Mouse (Mus musculus) cortical plate, adult 2 months (tissue): ENCODE results near the gene Plpp7. TPM values are rescaled to one million over a fixed set of nuclear protein-coding genes. Genes with fewer than 3 reads are reported as not detected.

Source experiments
- H3K27ac ChIP-seq: fragments of 200-500 bp; 2 replicates; pipeline ENCODE4 v1.5.1; 2012; ENCODE audit warnings: low read length, control low read depth, inconsistent platforms; ENCODE audit not compliant: insufficient read depth
- H3K4me1 ChIP-seq: fragments of 200-500 bp; 2 replicates; pipeline ENCODE4 v1.6.1; 2011; ENCODE audit warnings: low read length; ENCODE audit not compliant: control insufficient read depth, insufficient read depth
- H3K4me3 ChIP-seq: fragments of 200-500 bp; 2 replicates; pipeline ENCODE4 v1.5.1; 2011; ENCODE audit warnings: mild to moderate bottlenecking, low read length, control low read depth; ENCODE audit not compliant: insufficient read depth
- CTCF ChIP-seq: fragments of 200-500 bp; IDR thresholded peaks from 2 replicates; pipeline ENCODE4 v1.5.1; 2011; ENCODE audit warnings: mild to moderate bottlenecking, control low read depth, low read length; ENCODE audit not compliant: insufficient read depth; ENCODE audit errors: extremely low read depth
- POLR2A ChIP-seq: fragments of 200-500 bp; IDR thresholded peaks from 2 replicates; pipeline ENCODE4 v1.6.1; 2011; ENCODE audit warnings: mild to moderate bottlenecking, low read length, control low read depth; ENCODE audit not compliant: insufficient read depth; ENCODE audit errors: extremely low read depth
- polyA plus RNA-seq: library from polyadenylated mRNA; depleted of rRNA; stranded (reverse); fragments of >200 nt; gene quantifications from 2 replicates; pipeline ENCODE4 v1.2.3, GENCODE M21; 2012

Gene Plpp7
- polyA plus RNA-seq, 1 experiment, result 34.5 TPM

DNA sequence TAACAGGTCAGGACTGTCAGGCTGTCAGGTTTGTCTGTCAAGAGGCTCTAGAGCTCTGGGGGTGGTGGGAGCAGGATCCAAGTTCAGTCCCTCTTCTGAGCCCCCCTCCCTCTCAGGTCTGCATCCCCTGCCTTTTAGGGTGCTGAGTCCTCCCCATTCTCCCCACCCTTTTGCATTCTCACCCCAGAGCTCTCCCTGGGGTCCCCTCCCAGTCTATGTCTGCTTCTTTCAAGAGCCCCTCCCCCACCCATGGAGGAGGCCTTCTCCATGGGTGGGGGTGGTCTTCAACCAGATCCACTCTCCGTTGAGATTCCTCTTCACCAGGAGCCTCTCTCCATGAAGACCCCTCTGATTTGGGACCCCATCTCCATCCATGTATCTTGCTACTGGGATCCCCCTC lies 54.8 kb downstream of the Plpp7 start:
- H3K4me1 ChIP-seq, result peaks cover 2% of the 10 kb centered on the region; the same call in 1 of the 2 replicates
- TF ChIP-seq POLR2A (no peak), CTCF (no peak)
- H3K4me3 ChIP-seq, result peak overlapping the region; percentile 89
- peak overlapping the region; percentile 51 for H3K27ac ChIP-seq

DNA sequence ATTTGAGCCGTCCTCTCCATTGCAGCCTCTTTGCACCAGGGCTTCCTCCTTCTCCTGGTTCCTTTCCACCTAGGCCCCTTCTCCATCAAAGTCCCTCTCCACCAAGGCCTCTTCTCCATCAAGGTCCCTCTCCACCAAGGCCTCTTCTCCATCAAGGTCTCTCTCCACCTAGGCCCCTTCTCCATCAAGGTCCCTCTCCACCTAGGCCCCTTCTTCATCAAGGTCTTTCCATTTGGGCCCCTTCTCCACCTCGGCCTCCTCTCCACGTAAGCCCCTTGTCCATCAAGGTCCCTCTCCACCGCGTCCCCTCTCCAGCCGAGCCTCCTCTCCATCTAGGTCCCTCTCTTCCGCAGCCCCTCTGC lies 55.2 kb downstream of the Plpp7 start:
- peak overlapping the region; percentile 51 for H3K27ac ChIP-seq
- peaks cover 4% of the 10 kb centered on the region; the same call in 1 of the 2 replicates for H3K4me1 ChIP-seq
- TF ChIP-seq POLR2A (no peak), CTCF (no peak)
- peak overlapping the region; percentile 89 for H3K4me3 ChIP-seq

- Histone ChIP-seq H3K4me1 (peaks cover 8% of the 10 kb centered on the region; the same call in 1 of the 2 replicates), H3K4me3 (peak within 1 kb of the TSS; percentile 89), H3K27ac (peak within 1 kb of the TSS; percentile 97)
- TF ChIP-seq CTCF, result no peak
- TF ChIP-seq POLR2A, result no peak
Observed at GRCm38 (mm10) chr2:32150924-32151659, 55.8 kb downstream of the Plpp7 start, which contains the start of gene Prrc2b. Prrc2b (plus strand) TSS chr2:32151082.

GRCm38 (mm10) chr2:32151660-32152366 lies 56.5 kb downstream of the Plpp7 start:
- peak overlapping the region; percentile 89 for H3K4me3 ChIP-seq
- H3K4me1 ChIP-seq, result peaks cover 14% of the 10 kb centered on the region
- peak overlapping the region; percentile 97 for H3K27ac ChIP-seq

DNA sequence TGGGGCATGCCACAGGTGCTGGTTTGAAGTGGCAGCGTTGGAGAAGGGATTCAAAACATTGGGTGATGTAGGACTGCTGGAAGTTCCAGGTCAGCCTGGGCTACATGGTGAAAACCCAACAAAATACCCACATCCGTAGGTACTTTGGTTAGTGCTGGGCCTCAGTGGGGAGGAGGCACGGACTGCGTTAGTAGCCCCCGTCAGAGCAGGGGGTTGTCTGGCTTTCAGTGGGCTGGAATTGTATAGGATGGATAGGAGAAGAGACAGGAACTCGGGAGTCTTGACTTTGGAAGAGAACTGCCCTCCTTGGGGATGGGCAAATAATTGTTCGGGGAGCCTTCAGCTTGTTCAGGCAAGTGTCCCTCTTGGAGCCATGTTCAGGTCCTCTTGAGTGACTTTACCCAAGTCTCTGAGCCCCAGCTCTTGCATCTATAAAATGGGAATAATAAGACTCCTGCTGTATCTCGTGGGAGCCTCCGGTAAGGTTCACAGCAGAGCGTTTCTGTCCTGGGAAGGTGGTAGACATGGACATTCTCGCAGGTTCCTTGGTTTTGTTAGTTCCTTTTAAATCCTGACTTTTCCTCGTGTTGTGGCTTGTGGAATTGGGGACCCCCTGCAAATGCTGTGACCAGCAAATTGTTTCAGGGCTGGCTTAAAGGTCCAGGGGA lies 57.2 kb downstream of the Plpp7 start:
- TF ChIP-seq CTCF (no peak), POLR2A (no peak)
- H3K27ac ChIP-seq, result 0 out of 2 replicates have a peak overlapping the region, but pooled peaks have one; percentile 18
- H3K4me1 ChIP-seq, result peaks cover 19% of the 10 kb centered on the region
- H3K4me3 ChIP-seq, result peak overlapping the region; percentile 89

More at GRCm38 (mm10) chr2:32151660-32152366, 56.5 kb downstream of the Plpp7 start:
- TF ChIP-seq CTCF (no peak), POLR2A (no peak; the same call in 1 of the 2 replicates)

DNA sequence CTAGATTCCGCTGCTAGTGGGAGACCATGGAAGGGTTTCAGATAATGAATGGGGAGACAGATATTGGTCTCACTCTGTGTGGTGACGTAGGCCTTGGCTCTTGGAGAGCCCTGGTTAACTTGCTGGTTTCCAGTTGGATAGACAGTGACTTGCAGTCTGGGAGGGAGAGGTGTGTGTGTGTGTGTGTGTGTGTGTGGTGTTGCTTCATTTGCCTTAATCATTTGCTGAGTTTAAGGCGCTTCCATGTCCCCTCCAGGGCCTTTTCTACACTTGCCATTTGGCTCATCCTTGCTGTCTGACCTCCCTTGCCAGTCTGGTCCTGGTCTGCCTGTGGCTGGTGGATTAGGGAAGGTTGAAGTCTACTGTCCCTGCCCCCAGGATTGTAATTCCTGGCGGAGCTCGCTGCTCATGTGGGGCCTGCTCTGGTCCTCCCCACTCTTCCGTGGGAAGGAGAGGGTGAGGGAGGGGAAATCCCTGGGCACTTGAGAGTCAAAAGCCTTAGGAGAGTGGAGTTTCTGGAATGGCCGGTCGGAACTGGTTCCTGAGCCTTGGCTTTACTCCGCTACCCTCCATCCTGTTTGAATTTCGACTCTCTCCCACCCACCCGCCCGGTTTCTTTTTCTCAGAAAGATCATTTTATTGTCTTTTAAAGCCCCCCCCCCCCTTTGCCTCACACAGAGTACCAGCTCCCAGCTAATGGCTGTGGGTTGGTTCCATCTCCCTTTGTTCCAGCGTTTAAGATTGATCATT lies 57.9 kb downstream of the Plpp7 start:
- H3K27ac ChIP-seq, result 0 out of 2 replicates have a peak overlapping the region, but pooled peaks have one; percentile 18
- peak overlapping the region; percentile 89 for H3K4me3 ChIP-seq
- peaks cover 19% of the 10 kb centered on the region for H3K4me1 ChIP-seq
- no peak for TF ChIP-seq CTCF
- no peak for TF ChIP-seq POLR2A

- TF ChIP-seq CTCF (no peak), POLR2A (no peak)
- H3K4me3 ChIP-seq, result peak overlapping the region; percentile 89; the same call in 1 of the 2 replicates
- no peak overlapping the region for H3K27ac ChIP-seq
- H3K4me1 ChIP-seq, result peaks cover 21% of the 10 kb centered on the region
Observed at GRCm38 (mm10) chr2:32153791-32154119, 58.4 kb downstream of the Plpp7 start.

DNA sequence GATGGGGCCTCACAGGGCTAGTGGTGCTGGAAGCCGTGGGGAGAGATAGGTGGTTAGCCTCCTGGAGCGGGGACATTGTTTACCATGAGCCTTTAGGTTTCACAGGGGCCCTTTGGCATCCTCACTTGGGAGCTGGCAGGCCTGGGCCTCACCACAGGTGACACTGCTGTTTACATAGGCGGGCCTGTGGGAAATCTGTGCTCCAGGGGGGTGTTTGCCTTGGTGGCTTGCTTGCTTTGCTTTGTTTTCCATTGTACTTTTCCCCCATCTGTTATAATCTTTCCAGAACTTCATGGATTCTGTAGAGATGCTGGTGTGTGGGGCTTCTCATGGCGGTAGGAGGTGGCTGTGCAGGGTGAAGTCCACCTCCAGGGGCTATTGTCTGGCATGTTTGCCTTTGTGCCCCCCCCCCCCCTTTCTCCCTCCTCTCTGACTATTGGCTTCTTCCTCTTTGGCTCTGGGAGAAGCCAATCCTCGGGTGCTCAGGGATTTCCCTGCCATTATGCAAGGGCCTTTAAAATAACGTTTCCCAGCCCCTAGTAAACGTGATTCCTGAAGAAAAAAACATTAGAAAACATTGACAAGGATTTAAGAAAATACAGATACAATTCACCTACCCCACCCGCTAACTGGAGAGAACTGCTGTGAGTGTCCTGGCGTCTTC lies 59.1 kb downstream of the Plpp7 start:
- Histone ChIP-seq H3K27ac (peak overlapping the region; percentile 50; the same call in 1 of the 2 replicates), H3K4me1 (peaks cover 23% of the 10 kb centered on the region), H3K4me3 (no peak overlapping the region)
- TF ChIP-seq CTCF (no peak), POLR2A (no peak)
